Mouse (Mus musculus) frontal cortex, postnatal 36 days (tissue): ENCODE measurements at regions not wholly inside any gene's neighbourhood (a gene's known extent, or its start where the extent isn't known, plus 50 kb on each side); places are given as distances from the start of the nearest gene placed in this dataset.

Source experiments
- DNase-seq, 2 experiments: peaks; one replicate each; pipeline ENCODE4 v3.0.0; 2022; ENCODE audit warnings: low spot score in 2 of 2

- DNase-seq, result peak in 1 of 2 experiments; percentile 4
These were observed 326.6 kb upstream of the Apob start for GRCm38 (mm10) chr12:7650851-7651250.

- peak in 1 of 2 experiments; percentile 6 for DNase-seq
These were observed 315.4 kb upstream of the Apob start for GRCm38 (mm10) chr12:7662027-7662426.

GRCm38 (mm10) chr12:7670114-7670513 lies 307.3 kb upstream of the Apob start:
- no peak for DNase-seq

GRCm38 (mm10) chr12:7670561-7670960 lies 306.9 kb upstream of the Apob start:
- no peak for DNase-seq

- DNase-seq, result no peak
These were observed 285.5 kb upstream of the Apob start for GRCm38 (mm10) chr12:7691996-7692395.

GRCm38 (mm10) chr12:7698324-7698944 lies 279.0 kb upstream of the Apob start:
- DNase-seq, result no peak

GRCm38 (mm10) chr12:7709102-7709501 lies 268.3 kb upstream of the Apob start:
- DNase-seq, result no peak

- no peak for DNase-seq
These were observed 267.6 kb upstream of the Apob start for GRCm38 (mm10) chr12:7709872-7710271.

GRCm38 (mm10) chr12:7715091-7715490 lies 262.4 kb upstream of the Apob start:
- DNase-seq, result no peak

- DNase-seq, result peak in 1 of 2 experiments; percentile 13
These were observed 258.9 kb upstream of the Apob start for GRCm38 (mm10) chr12:7718556-7718955.

GRCm38 (mm10) chr12:7719080-7719479 lies 258.4 kb upstream of the Apob start:
- DNase-seq, result no peak

- DNase-seq, result no peak
These were observed 252.5 kb upstream of the Apob start for GRCm38 (mm10) chr12:7724992-7725391.

GRCm38 (mm10) chr12:7738020-7738419 lies 239.4 kb upstream of the Apob start:
- no peak for DNase-seq

GRCm38 (mm10) chr12:7738629-7739351 lies 238.7 kb upstream of the Apob start:
- no peak for DNase-seq

- DNase-seq, result no peak
These were observed 238.0 kb upstream of the Apob start for GRCm38 (mm10) chr12:7739352-7739994.

- DNase-seq, result no peak
These were observed 230.7 kb upstream of the Apob start for GRCm38 (mm10) chr12:7746708-7747107.

- DNase-seq, result no peak
These were observed 227.9 kb upstream of the Apob start for GRCm38 (mm10) chr12:7749319-7750238.

GRCm38 (mm10) chr12:7754861-7755260 lies 222.6 kb upstream of the Apob start:
- DNase-seq, result peak in 1 of 2 experiments; percentile 40

GRCm38 (mm10) chr12:7764795-7765697 lies 212.4 kb upstream of the Apob start:
- no peak for DNase-seq

- DNase-seq, result no peak
These were observed 203.3 kb upstream of the Apob start for GRCm38 (mm10) chr12:7774127-7774526.

GRCm38 (mm10) chr12:7776335-7776734 lies 201.1 kb upstream of the Apob start:
- no peak for DNase-seq
